Mouse (Mus musculus): ENCODE measurements around the gene Gm49425. TPM values are rescaled to one million over a fixed set of nuclear protein-coding genes. Genes with fewer than 3 reads are reported as not detected.
"Not testable (repeated sequence)": the region's sequence is repeated elsewhere in the genome, so short reads cannot be mapped to it uniquely, and the experiment has no call there.

Gene Gm49425
- not detected in 2 replicates for total RNA-seq (2021)
- long read RNA-seq = 0 reads

- not testable (repeated sequence) for DNase-seq
Measured at GRCm38 (mm10) chr15:101517161-101517560, at the start of gene Gm49425. Gm49425 (minus strand) TSS chr15:101517261.

GRCm38 (mm10) chr15:101562850-101563249 lies 45.8 kb upstream of the Gm49425 start, which contains the start of gene Krt90:
Krt90 (minus strand) TSS chr15:101562950.
- no peak for DNase-seq

- no peak for DNase-seq
Measured at GRCm38 (mm10) chr15:101558034-101558646, 41.1 kb upstream of the Gm49425 start.

- DNase-seq = peak; percentile 27
Measured at GRCm38 (mm10) chr15:101553169-101553568, 36.1 kb upstream of the Gm49425 start.

- DNase-seq = no peak
Measured at GRCm38 (mm10) chr15:101552188-101552587, 35.1 kb upstream of the Gm49425 start.

- no peak for DNase-seq
Measured at GRCm38 (mm10) chr15:101550567-101550966, 33.5 kb upstream of the Gm49425 start, which contains the start of gene Krt82. Krt82 (minus strand) TSS chr15:101550667.

- DNase-seq = no peak
Measured at GRCm38 (mm10) chr15:101544478-101544877, 27.4 kb upstream of the Gm49425 start.

- no peak for DNase-seq
Measured at GRCm38 (mm10) chr15:101542543-101542942, 25.5 kb upstream of the Gm49425 start.

GRCm38 (mm10) chr15:101538580-101538900 lies 21.5 kb upstream of the Gm49425 start:
- DNase-seq = no peak

GRCm38 (mm10) chr15:101537864-101538579 lies 21.0 kb upstream of the Gm49425 start:
- DNase-seq = no peak

GRCm38 (mm10) chr15:101536054-101536850 lies 19.2 kb upstream of the Gm49425 start:
- DNase-seq = no peak

- DNase-seq = no peak
Measured at GRCm38 (mm10) chr15:101532720-101533119, 15.7 kb upstream of the Gm49425 start, which contains the start of gene Krt84. Krt84 (minus strand) TSS chr15:101532820.

GRCm38 (mm10) chr15:101522556-101523232 lies 5.6 kb upstream of the Gm49425 start:
- no peak for DNase-seq

- DNase-seq = peak; percentile 80
Measured at GRCm38 (mm10) chr15:101519792-101520191, 2.7 kb upstream of the Gm49425 start.

GRCm38 (mm10) chr15:101508247-101508646 lies 8.8 kb downstream of the Gm49425 start:
- no peak for DNase-seq

- no peak for DNase-seq
Measured at GRCm38 (mm10) chr15:101506896-101507758, 9.9 kb downstream of the Gm49425 start.

- peak; percentile 67 for DNase-seq
Measured at GRCm38 (mm10) chr15:101497181-101497580, 19.9 kb downstream of the Gm49425 start.

GRCm38 (mm10) chr15:101495266-101495665 lies 21.8 kb downstream of the Gm49425 start:
- no peak for DNase-seq

- no peak for DNase-seq
Measured at GRCm38 (mm10) chr15:101494203-101494602, 22.9 kb downstream of the Gm49425 start.

GRCm38 (mm10) chr15:101493713-101494112 lies 23.3 kb downstream of the Gm49425 start:
- no peak for DNase-seq

- no peak for DNase-seq
Measured at GRCm38 (mm10) chr15:101492718-101493117, 24.3 kb downstream of the Gm49425 start.
